Mouse (Mus musculus) yolk sac, embryonic 10.5 days (tissue): ENCODE data around the gene Slc45a1.

Experiments
- DNase-seq: peaks from one replicate; pipeline ENCODE4 v3.0.0-alpha.2; 2017; ENCODE audit warnings: low spot score

Slc45a1 gene

DNA sequence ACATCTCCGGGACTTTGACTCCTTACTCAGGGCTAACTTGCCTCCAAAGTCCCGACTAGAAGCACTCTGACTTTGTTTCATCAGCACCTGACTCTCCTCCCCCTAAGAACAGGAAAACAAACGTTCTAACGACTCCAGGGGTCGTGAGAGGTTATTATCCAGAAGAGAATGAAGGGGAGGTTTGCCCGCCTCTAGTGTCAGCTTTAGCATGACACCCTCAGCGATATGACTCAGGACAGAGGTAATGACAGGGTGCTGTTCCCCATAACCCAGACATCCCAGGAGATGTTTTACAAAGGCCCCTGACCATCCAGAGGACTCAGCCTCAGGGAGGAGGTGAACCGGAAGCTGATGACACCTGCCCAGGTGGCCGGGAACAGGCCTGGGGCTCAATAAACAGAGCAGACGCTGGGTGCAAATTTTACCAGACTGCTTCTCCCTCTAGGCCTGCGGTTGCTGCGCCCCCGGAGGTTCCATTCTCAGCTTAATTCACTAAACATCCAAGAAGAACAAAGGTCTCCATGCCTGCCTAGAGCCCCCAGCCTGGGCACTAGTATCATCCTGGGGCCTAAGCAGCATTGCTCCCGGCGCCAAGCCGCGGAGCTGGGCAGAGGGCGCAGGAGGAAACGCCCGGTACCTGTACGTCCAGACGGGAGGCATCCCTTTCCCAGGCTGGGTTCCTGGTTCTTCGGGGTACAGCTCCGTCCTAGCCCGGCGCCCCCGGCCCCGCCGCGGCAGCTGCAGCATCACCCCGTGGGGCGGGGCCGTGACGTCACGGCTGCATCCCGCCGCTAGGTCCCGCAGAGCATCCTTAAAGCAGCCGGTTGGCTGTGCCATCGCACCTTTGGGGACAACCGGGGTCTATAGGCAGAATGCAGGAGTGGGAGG, at the start of gene Slc45a1:
Gene Slc45a1, minus strand, starts transcription at position 785 of the 888 bp plus-strand sequence.
- no peak for DNase-seq

DNA sequence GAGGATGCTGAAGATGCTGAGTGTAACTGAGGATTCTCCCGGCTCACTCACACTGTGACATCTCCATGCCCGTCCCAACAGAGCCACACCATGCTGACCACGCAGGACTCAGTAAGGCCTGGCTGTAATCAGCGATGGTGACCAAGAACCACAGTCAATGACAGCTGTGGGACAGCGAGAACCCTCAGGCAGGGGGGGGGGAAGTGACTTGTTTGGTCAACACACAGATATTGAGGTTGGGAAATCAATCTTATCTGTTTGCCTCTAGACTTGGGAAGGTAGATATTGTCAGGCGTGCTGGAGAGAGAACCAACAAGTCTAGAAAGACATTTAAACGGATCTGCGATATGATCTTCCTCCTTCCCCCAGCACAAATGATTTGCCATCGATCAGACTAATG, 48.9 kb upstream of the Slc45a1 start:
- DNase-seq = no peak

DNA sequence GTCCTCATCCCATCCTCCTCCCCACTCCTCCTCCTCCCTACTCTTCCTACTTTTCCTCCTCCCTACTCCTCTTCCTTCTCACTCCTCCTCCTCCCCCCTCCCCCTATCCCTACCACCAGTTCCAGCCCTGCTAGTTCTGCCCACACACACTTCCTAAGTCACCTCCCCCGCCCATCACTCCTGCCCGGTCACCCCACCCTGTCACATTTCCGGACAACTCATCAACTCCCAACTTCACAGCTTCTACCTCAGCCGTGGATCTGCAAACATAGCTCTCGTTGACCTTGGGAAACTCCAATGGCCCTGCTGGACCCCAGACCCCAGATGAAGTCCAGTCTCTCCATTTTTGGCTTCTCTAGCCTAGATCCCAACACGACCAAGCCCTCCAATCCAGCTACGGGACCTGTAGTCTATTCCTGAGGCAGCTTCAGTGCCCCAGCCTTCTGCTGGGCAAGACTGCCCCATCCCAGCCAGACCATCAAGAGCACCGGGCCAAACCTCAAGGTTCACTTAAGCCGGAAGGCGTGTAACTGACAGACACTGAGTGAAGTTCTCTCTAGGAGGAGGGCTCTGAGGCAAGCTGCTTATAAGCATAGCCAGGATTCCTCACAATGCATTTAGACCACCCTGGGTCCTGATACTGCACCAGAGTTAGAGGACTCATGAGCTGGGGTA, 42.6 kb upstream of the Slc45a1 start:
- no peak for DNase-seq

DNA sequence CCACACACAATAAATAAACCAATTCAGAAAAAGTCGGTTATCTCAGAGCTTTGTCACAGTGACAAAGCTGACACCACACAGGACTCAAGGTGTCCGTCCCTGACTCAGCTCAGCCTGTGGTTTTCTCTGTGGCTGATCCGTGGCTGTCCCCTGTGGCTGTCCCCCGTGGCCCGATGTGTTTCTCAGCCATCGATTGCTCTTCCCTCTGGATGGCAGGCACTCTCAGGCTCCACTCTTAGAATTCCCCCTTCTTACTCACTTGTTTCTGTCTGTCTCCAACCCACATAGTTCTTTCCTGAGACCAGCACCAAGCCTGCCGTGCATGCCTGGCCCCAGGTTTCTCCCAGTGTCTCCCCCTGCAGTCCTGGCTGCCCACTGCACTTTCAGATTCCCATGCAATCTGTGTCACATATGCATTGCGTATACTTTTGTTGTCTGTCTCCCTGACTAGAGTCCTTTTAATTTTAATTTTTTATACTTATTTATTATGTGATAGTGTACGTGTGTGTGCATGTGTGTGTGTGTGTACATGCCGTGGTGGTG, 41.0 kb upstream of the Slc45a1 start:
- no peak for DNase-seq

DNA sequence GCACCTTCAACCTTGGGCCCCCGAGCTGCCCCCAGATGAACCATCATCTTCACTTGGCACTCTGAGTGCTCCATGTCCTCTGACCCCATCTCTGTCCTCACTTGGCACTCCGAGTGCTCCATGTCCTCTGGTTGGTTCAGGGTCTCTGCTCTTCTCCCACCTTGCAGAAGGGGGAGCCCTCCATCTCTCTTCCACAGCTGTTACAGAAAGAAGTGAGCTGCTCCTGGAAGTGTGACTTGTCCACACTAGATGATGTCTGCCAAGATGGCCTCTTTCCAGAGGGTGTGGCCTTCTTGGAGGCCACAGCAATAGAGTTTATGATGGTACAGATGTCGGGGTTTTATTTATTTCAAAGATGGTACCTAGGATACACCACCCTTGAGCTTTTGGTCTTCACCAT, 38.8 kb upstream of the Slc45a1 start:
- DNase-seq = no peak

DNA sequence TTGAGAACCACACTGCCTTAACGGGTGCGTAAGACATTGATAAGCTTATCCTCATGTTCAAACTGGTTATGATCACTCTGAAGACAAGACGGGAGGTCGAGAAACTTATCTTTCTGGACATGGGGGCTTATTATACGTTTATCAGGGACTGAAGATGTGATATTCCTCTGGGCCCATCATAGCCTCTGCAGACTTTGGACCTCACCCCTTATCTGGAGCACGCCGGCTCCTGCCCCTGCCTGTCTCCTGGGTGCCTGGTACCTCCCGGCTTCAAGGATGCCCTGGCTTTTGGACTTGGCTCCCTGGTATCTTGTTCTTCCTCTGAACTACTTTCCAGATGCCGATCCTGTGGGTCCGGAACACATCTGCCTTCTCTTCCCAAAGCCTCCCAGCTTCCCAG, 37.6 kb upstream of the Slc45a1 start:
- DNase-seq = no peak

DNA sequence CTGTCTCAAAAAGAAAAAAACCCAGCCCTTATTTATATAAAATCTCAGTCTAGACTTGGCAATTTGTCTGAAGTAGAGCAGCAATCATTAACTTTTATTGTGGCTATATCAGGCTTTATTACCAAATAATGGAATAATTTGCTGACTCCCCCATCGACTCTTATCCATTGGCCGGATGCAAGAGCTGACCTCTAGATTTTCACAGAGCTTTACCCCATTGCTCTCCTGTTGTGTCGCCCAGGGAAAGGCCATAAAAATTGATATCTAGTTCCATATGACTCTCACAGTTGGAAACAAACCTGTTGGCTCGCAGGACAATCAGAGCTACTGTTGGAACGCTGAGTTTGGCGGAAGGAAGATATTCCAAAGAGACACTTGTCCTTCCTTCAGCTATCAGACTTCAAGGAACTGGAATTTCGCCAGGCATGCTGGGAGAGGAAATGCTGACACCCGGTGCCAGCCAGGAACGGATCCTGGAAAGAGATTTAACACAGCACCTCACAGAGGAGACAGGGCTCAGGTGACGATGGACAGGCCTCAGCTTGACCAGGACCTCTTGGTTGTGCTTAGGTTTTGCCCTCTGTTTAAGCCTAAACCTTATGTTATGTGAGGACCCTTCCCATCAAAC, 35.3 kb upstream of the Slc45a1 start:
- DNase-seq = no peak

DNA sequence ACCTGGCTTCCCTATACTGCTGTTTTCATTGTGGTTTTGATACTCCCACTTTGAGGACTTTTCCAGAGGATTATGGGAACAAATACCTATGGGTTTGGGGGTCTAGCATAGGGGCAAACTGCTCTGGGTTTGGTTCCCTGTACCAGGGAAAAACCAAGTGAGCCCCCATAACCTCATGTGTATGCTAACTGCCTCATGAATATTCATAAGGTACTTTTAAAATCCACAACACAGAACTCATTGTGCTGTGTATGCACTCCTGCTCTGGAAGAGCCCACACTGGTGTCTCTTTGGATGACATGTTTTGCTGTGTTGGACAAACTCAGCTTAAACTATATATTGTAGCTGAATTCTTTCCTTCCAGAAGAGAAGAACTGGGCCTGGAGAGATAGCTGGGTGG, 34.6 kb upstream of the Slc45a1 start:
- no peak for DNase-seq

DNA sequence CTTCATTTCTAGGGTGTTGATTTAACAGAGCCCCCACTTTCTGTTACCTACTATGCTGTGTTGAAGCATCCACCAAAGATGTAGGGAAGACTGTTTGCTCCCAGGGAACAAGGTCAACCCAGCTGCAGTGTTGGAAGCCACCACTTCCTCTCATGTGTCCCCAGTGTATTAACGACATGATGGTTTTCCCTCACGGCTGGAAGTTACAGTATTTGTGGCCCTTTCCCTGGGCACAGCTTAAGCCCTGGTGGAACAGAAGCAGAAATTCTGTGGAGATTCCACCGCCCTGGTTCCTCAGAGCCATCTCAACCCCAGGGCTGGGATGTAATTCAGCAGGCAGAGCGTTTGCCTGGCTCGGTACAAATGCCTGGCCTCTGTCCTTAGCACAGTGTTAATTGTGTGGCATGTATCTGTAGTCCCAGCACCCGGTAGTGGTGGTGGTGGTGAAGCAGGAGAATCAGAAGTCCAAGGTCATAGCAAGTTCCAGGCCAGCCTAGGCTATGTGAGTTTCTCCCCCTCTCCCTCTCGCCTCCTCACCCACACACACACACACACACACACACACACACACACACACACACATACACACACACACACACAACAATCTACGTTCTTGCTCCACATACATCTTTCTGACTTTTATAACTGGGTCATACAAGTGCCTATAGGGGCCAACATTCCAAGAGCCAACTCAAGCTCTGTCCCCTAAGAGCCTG, 34.0 kb upstream of the Slc45a1 start:
- no peak for DNase-seq

DNA sequence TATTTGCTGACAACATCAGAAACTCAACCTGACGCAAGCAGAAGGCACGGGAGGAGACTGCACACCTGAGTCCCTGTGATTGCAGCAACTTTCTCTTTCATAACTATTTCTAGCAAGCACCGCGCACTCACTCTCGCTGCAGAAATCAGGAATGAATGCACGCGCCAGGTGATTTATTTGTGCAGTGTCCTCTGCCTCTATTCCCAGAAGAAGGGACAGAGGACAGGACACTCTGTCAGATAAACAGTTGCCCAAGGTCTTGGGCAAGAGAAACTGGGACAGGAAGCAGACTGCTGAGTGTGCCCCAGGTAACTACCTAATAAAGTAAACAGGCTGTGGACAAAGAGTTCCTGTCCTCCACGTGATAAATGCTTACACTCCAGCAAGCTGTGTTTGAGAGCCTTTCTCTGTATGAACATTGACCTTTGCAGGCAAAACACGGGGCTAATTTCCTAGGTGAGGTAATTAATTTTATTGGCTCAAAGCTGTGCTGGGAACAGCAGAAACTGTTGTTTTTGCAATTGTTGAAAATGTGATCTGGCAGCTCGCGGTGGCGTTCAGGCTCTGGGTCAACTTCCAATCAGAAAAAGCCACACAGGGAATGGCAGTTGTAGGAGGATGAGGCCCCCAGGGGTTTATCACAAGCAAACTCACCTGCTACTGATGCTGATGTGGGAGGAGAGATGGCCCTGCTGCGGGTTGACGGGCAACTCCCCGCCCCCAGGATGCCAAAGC, 33.2 kb upstream of the Slc45a1 start:
- DNase-seq = peak; percentile 80

DNA sequence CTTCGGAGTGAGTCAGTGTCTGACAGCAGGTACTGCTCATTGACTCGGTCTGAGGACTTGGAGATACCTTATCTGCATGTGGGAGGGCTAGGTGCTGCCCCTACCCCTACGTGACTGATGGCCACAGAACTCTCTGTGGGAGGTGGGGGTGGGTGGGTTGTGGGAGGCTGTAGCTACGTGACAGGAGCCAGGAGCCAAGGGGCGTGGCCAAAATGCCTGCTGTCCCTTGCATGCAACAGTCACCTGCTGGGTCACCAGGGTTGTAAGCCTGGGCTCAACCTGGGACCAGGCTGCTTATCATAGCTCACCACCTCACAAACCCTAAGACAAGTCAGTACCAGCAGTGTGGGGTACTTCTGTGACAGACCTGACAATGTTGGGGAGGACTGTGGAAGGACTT, 28.4 kb upstream of the Slc45a1 start:
- DNase-seq = no peak

DNA sequence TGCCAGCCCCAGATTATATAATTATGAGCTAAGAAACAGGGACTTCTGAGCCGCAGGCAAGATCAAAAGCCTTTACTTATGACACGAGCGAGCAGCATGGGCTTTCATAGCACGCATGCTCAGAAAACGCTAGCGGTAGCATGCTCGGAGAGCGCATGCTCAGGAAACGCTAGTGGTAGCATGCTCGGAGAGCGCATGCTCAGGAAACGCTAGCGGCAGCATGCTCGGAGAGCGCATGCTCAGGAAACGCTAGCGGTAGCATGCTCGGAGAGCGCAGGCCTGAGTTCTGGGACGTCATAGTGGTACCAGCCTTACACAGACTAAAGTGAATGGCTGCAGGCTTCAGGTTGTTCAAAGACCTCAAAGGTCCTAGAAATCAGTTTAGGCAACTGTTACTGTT, 26.8 kb upstream of the Slc45a1 start:
- no peak for DNase-seq

DNA sequence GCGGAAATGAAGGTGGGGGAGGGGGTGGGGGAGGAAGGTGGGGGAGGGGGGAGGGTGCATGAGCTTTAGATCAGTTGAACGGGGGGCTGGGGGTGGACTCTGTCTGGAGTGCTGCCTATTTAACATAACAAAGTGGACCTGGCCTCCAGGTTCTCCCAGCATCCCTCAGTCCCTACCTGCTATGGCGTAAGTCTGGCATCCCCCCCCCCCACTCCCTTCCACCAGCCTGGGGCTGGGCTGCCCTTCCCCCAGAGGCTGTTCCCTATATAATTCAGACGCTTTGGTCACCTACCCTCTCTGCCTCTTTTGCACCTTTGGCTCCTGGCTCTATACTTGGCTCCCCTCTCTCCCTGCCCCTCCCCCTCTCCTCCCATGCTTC, 25.9 kb upstream of the Slc45a1 start:
- DNase-seq = no peak

DNA sequence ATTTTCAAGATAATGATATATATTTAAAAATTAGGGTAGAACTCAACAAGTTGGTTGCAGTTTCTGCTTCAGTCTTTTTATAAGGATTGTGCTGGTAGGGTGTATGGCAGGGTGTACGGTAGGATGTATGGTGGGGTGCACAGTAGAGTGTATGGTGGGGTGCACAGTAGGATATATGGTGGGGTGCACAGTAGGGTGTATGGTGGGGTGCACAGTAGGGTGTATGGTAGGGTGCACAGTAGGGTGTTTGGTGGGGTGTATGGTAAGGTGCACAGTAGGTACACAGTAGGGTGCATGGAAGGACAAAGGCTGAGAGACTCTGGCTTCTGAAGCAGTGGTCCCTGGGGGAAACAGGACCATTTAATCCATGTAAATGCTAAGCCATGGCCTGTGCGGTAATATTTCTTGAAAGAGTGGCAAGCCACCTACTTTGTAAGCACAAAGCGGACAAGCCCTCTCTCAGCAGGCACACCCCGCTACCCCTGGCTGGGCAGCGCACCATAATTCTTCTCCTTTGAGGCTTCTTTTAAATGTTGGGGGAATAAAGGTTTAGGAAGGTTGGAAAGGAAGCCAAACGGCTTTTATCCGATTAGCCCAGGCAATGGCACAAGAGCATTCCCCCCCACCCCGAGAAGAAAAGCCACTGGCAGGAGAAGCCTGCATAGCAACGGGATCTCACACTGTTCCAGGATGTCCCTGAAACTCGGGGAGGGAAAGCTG, 25.3 kb upstream of the Slc45a1 start:
- DNase-seq = no peak

DNA sequence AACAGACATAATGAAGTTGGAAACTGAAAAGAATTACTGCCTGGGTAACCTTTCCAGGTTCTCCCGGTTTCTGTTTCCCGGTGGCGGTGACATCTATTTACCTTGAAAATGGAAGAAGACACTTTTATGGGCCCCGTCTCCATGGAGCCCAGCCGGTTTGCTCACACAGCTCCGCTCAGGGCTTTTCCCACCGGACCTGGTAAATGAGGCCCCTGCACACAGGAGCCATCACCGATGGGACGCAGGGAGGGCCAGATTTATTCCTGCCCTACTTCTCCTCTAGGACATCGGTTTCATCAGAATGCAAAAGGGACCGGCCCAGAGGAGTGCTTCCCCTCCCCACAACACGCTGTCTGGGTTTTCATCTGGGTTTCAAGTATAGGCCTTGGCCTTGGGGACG, 24.1 kb upstream of the Slc45a1 start:
- no peak for DNase-seq

DNA sequence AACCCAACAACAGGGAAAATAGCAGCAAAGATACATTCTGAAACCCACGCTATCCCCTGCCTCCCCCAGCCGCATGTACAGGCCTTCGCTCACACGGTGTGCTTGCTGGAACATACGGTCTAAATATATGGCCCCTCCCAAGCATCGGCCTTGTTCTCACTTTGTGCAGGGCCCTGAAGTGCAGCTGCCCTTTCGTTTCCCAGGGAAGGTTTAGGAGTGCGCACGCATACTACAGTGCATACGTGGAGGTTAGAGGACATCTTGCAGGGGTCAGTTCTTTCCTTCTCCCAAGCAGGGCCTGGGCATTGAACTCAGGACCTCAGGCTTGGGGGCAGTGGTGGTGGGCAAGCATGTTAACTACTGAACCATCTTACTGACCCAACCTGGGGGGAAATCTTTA, 23.3 kb upstream of the Slc45a1 start:
- DNase-seq = no peak

DNA sequence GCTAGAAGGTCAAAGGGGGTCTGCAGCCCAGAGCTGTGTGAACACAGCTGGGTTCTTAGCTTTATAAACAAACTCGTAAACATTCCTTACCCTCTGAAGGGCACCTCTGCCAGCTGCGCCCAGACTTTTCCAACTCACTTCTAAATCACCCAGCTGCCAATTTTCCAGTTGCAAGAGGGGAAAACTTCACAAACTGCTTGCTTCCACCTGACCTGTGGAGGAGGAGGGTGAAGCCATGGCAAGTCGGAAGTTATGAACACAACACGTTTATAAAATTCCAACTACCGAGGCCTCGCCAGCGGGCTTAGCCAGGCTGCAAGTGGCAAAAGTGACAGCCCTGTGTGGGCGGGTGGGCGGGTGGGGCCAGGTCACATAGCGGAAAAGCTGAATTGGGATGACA, 13.8 kb upstream of the Slc45a1 start:
- DNase-seq = no peak

DNA sequence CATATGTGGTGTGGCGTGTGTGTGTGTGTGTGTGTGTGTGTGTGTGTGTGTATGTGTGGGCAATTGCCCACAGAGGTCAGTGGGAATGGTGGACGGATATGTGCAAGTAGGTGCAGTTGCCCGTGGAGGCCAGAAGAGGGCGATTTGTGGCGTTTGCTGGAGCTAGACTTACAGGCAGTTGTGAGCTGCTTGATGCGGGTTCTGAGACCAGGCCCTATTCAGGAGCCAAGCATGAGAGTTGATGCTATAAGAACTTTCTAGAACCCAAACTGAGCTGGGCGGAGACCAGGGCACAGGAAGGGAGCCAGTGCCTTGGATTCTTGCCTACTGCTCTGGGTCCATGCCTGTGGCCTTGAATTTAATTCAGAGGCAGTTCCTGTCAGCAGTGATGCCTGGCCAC, 12.8 kb upstream of the Slc45a1 start:
- DNase-seq = no peak

DNA sequence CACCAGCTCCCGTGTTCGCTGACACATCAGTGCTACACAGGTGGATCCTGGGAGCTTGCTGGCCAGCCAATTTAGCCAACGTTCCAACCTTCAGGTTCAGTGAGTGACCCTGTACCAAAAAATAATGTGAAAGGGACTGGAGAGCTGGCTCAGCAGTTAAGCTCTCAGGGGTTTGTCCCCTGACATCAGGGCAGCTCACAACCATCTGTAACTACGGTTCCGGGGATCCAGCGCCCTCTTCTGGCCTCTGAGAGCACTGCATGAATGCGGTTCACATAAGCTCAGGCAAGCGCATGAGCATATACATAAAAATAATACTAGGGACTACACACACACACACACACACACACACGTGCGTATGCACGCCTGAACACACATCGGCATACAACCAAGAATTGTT, 11.2 kb upstream of the Slc45a1 start:
- no peak for DNase-seq

DNA sequence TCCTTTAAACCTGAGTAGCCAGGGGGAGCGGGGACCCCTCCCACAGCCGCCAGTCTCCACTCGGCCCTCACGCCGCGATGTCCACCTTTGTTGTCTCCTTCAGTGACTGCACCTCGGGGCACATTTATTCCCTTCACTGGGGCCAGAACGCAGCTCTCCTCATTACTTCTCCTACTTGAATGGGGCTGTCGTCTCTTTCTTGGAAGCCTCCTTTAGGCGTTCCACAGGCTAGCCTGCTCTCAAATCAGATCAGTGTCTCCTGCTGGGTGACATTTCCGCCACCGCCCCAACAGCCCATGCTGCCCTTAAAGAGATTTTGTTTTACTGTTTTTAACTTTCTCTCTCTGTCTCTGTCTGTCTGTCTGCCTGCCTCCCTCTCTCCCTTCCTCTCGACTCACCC, 9.9 kb upstream of the Slc45a1 start:
- no peak for DNase-seq
